Mouse (Mus musculus) erythroid progenitor cell, adult 5-6 weeks (primary cell): ENCODE measurements around the gene Dmxl2. TPM values are rescaled to one million over a fixed set of nuclear protein-coding genes. Genes with fewer than 3 reads are reported as not detected.

Experiments
- ATAC-seq: replicated peaks from 2 replicates; pipeline ENCODE4 v1.8.0; 2016; ENCODE audit warnings: moderate number of reproducible peaks, mild to moderate bottlenecking, moderate TSS enrichment, inconsistent platforms; ENCODE audit not compliant: poor library complexity, low FRiP score, severe bottlenecking
- total RNA-seq, 2 experiments: library from RNA; stranded (forward) in 1 of 2; stranded (reverse) in 1 of 2; fragments of 150-400 nt in 1 of 2; fragments of 186-747, 209-891 nt in 1 of 2; gene quantifications; 2 replicates each; pipeline versions ENCODE4 v1.2.3 to v1.2.4; 2015 to 2017; ENCODE audit warnings: low replicate concordance in 2 of 2

The Dmxl2 gene
- total RNA-seq (2015; ENCODE audit: low replicate concordance) (4.7 and 10.5 TPM in 2 replicates), total RNA-seq (2017; ENCODE audit: low replicate concordance) (1.7 and 4.2 TPM in 2 replicates)

GRCm38 (mm10) chr9:54501453-54502110 lies at the start of gene Dmxl2:
TSS of gene Dmxl2 (minus strand) at chr9:54501626.
- no peak for ATAC-seq

DNA sequence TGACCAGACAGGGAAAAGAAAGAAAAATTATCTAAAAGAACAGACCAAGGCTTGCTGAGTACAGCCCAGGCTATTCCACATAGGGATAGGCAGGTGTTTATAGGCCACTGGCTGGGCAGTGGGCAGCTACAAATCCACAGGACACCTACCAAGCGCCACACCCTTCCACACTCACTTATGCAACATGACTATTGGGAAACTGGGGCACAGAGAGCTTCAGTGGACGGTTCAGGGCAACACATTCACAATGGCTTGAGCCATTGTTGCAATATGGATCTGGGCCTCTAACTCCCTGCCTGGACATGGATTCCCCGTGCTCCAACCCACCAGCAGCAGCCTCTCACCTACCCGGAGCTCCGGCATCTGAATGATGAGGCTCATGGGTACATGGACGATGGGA lies 48.0 kb upstream of the Dmxl2 start:
- ATAC-seq = no peak

GRCm38 (mm10) chr9:54547536-54547935 lies 46.1 kb upstream of the Dmxl2 start:
- 0 out of 2 replicates have a peak, but pooled peaks have one; percentile 41 for ATAC-seq

- no peak for ATAC-seq
These were observed 43.5 kb upstream of the Dmxl2 start for GRCm38 (mm10) chr9:54544954-54545315.

DNA sequence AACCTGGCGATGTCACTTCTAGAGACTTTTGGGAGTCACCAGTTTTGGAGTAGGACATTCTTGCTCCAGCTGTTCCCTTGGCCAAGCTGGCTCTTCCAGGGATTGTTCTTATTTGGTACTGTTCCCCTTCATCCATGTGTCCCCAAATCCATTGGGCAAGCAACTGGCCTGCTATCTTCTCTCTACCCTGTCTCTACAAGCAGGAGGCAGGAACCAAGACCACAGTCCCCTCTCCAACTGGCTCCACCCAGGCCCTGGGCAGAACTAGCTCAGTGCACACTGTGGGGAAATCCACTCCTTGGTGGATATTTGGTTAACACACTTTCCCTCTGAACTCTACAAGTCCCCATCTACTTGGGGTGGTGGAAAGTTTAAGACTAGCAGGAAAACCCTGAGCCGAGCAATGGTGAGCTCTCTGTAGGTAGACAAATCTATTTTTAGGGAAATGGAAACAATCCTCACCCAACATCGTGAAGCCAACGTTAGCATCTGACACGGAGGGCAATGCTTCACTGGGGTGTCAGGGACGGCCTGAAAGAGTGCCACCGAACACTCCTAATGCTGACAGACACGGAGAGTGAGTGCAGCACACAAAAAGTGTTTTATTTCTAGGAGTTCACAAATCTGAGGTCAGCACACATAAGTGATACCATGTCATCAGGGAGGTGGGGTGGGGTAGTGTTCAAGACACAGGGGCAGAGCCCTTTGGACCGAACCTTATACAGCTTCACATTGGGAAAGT lies 43.0 kb upstream of the Dmxl2 start:
- no peak for ATAC-seq

- no peak for ATAC-seq
These were observed 39.4 kb upstream of the Dmxl2 start for GRCm38 (mm10) chr9:54540801-54541200.

DNA sequence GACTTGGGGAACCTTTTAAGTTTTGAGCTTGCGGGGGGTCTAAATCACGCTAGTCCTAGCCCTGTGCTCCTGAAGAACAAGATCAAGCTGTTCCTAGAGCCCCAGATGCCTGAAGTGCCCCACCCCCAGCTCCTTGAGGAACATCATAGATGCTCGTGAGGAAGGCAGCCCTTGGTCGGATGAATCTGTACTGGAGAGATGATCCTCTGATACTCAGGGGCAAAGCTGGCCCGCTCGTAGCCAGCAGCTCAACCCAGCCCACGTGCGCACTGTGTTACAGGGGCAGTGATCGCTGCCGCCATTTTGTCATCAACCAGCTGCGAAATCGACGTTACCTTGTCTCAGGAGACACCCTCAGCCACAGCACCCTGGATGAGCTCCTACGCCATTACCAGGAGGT lies 37.3 kb upstream of the Dmxl2 start, which contains the start of gene Sh2d7:
Sh2d7 (plus strand) TSS at position 301 of the 400 bp plus-strand sequence.
- no peak for ATAC-seq

DNA sequence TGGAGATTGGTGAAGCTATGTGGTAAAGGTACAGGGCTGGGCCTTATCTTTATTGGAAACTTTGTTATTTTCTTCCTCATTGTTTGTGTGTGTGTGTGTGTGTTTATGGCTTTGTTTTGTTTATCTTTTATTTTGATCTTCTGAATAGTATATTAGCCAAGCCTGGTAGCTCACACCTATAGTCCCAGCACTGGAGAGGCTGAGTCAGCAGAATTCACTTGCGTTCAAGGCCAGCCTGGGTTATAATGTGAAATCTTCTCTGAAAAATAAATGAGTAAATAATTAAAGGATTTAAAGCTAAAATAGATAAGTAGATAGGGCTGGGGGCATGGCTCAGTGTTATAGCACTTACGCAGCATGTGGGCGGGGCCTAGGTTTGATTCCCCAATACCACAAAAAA lies 36.8 kb upstream of the Dmxl2 start:
- ATAC-seq = no peak

GRCm38 (mm10) chr9:54537480-54537879 lies 36.1 kb upstream of the Dmxl2 start:
- no peak for ATAC-seq

- no peak for ATAC-seq
These were observed 35.6 kb upstream of the Dmxl2 start for GRCm38 (mm10) chr9:54537030-54537429.

GRCm38 (mm10) chr9:54536236-54536635 lies 34.8 kb upstream of the Dmxl2 start:
- no peak for ATAC-seq

DNA sequence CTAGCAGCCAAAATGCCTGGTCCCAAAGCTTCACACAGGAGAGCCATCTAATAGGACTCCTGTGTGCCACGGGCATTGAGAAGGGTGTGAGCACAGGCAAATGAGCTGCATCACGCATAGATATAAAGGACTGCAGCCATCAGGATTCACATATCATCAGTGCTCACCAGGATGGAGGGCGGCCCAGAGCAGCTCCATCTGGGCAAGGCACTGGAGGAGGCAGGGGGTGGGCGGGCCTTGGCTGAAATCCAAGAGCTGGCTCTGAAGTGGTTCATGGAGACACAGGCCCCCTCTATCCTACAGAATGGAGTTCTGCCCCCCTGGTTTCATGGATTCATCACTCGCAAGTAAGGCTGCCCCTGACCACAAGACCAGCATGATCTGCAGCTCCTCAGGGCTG lies 32.5 kb upstream of the Dmxl2 start:
- ATAC-seq = no peak

- no peak for ATAC-seq
These were observed 31.5 kb upstream of the Dmxl2 start for GRCm38 (mm10) chr9:54532926-54533325.

- no peak for ATAC-seq
These were observed 30.0 kb upstream of the Dmxl2 start for GRCm38 (mm10) chr9:54531421-54531820.

DNA sequence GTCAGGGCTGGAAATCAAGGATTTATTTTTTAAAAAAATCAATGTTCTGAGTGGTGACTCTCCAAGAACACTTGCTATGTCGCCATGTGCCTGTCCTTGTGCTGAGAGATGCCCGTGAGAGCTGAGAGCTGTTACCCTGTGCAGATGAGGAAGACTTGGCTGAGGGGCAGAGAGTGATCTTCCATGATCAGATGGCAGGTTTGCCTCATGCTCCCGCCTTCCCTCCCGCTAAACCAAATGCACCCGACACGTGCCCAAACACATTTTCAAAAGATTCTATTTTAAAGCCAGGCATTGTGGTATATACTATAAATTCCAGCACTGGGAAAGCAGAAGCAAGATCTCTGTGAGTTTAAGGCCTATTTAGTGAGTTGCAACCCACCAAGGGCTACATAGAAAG lies 29.4 kb upstream of the Dmxl2 start:
- no peak for ATAC-seq

DNA sequence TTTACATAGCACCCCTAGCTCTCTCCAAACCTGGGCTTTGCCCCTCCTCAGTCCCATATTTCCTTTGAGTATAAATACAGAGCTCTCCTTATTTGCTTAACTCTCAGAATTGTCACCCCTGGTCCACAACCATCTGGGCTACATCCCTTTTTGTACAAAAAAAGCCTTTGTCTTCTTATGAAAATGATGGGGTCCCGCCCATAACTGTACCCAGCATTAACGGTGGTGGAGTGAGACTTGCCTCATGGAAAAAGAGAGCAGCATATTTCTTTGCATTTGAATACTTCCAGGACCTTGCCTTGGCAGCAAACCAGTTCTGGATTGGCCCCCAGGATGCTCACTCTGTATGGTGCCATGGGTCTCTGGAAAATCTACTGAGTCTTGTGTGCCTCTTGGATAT lies 28.5 kb upstream of the Dmxl2 start:
- no peak for ATAC-seq

- no peak for ATAC-seq
These were observed 26.3 kb upstream of the Dmxl2 start for GRCm38 (mm10) chr9:54527694-54528093.

DNA sequence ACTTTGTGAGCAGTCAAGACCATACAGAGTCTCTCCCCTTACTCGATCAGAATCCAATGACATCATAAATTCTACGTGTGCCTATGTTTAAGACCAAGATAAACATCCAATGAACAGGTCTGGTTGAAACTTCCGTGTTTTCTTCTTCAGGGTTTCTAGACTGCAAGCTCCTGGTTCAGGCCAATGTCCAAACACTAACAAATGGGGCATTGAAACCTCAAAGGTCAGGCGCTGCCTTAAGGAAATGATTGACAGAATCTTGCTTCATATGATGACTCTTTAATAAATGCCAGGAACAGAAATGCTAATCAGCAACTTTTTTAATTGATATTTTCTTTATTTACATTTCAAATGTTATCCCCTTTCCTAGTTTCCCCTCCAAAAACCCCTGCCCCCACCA lies 18.9 kb upstream of the Dmxl2 start:
- ATAC-seq = no peak

DNA sequence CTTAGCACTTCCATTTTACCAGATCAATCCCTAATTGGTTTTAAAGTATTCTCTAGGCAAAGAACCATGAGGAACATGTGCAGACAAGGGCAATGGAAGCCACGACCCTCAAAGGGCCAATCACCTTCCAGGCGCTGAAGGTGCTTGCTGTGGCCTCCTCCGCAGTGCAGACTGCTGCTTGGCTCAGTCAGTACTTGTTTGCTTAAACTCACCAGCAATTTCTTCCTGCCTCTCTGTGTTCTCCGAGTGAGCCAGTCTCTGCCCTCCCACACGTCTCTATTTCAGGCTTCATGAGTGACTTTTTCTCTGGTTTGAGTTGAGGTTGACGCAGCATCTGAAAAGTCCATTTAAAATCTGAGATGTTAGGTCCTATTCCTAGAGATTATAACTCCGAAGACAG lies 17.5 kb upstream of the Dmxl2 start:
- ATAC-seq = no peak

DNA sequence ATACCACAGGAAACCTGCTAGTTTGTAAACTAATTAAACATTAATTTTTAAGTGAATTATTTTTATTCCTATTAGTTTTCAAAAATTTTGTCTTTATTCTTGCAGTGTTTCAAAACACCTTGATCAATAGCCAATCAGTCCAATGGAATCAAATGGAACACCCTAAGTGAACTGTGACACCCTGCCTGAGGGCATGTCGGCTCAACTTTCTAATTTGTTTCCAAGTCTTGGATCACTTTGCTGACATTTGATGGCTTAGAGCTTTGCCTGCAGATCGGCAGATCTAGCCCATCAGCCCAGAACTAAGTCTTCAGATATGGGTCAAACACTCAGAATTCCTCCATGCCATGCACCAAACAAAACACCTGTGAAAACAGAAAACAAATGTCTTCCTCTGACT lies 14.6 kb upstream of the Dmxl2 start:
- ATAC-seq = no peak

GRCm38 (mm10) chr9:54502873-54503272 lies 1.4 kb upstream of the Dmxl2 start:
- ATAC-seq = no peak
